Mouse (Mus musculus) liver, postnatal 0 days (tissue): ENCODE measurements around the gene Pcbp4.

ENCODE experiments used
- CTCF ChIP-seq: sonication (generic); IDR thresholded peaks from 2 replicates; pipeline ENCODE4 v1.5.1; 2016; ENCODE audit warnings: antibody characterized with exemption, low read depth
- EP300 ChIP-seq: IDR thresholded peaks from 2 replicates; pipeline ENCODE4 v1.6.1; 2016; ENCODE audit warnings: antibody characterized with exemption, low read depth, mild to moderate bottlenecking

DNA sequence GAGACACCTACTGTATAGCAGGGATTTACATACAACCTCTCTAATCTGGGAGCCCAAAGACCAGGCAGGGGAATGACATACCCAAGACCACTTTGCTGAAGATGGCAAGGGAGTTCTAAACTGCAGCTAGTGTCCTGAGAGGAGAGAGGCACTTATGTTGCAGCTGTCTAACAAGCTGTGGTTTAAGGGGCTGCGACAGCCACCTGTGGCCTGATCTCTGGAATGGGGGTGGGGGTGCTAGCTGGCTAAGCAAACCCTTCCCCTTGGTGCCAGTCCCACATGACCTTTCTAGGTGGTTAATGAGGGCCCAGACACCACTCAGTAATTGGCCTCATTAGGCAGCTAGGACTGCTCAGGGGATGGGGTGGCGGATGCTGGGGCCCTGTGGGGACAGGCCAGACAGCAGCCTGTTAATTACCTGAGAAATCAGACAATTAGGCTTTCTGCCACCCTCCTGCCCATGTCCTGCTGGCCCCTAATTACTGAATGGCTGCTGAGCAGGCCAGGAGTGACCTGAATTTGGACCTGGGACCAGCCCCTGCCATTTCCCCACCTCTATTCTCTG is 42.9 kb upstream of the Pcbp4 start:
- TF ChIP-seq EP300 (no peak), CTCF (no peak)
